Mouse (Mus musculus) kidney, adult 2 months (tissue): ENCODE data around the gene Clcn1.

Source experiments
- CTCF ChIP-seq: fragments of 200-500 bp; conservative IDR thresholded peaks from 2 replicates; pipeline ENCODE4 v1.5.1; 2011; ENCODE audit warnings: low read depth, mild to moderate bottlenecking, control low read depth, low read length, moderate library complexity, mixed read lengths; ENCODE audit not compliant: insufficient read depth, insufficient read length
- POLR2A ChIP-seq: fragments of 200-500 bp; IDR thresholded peaks from one replicate; pipeline ENCODE4 v1.6.1; 2011; ENCODE audit warnings: low read depth, low read length, control low read depth

DNA sequence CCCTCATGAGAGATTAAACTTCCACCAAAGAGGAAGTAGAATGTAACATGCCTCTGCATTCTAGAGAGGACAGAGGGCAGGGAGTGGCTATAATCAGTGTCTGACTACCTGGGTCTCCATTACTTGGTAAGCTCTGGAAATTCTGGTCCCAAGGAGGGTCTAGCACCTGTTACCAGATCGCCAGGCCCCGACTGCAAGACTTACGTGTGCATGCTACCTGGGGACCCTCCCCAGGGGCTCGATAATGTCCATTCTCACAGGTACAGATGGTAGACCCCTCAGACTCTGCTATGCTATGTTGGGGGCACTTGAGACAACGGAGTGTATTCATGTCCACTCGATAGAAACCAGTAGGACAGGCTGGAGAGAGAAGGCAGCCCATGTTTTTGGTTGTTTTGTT lies 78.7 kb downstream of the Clcn1 start:
- no peak for TF ChIP-seq POLR2A
- TF ChIP-seq CTCF = no peak
